Mouse (Mus musculus): ENCODE measurements around the gene Kcnh4.

DNA sequence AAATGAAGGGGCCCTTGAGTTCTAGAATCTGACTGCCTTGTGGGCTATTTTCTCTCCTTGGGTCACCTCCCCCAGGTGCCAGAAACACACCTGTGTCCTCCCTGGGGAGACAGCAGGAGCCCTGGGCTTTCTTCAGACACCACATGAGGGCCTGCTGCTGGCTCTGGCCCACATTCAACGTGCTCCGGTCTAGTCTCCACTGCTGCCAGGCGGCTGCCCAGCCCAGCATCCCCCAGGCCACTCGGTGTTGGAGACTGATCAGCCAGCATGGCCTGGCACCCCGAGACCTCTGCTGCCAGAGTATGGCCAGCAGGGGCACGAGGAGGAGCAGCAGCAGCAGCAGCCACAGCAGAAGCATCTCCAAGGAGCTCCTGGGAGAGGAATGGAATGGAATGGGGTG lies 10.2 kb upstream of the Kcnh4 start:
- TF ChIP-seq CTCF (conservative IDR thresholded peaks at IDR 0.05; ENCODE audit: low read length): no peak
- TF ChIP-seq NANOG (IDR thresholded peaks at IDR 0.05; ENCODE audit: borderline replicate concordance, low read length): no peak
